ENCODE assay signal across 9 mouse cellular contexts in the genomic region with DNA sequence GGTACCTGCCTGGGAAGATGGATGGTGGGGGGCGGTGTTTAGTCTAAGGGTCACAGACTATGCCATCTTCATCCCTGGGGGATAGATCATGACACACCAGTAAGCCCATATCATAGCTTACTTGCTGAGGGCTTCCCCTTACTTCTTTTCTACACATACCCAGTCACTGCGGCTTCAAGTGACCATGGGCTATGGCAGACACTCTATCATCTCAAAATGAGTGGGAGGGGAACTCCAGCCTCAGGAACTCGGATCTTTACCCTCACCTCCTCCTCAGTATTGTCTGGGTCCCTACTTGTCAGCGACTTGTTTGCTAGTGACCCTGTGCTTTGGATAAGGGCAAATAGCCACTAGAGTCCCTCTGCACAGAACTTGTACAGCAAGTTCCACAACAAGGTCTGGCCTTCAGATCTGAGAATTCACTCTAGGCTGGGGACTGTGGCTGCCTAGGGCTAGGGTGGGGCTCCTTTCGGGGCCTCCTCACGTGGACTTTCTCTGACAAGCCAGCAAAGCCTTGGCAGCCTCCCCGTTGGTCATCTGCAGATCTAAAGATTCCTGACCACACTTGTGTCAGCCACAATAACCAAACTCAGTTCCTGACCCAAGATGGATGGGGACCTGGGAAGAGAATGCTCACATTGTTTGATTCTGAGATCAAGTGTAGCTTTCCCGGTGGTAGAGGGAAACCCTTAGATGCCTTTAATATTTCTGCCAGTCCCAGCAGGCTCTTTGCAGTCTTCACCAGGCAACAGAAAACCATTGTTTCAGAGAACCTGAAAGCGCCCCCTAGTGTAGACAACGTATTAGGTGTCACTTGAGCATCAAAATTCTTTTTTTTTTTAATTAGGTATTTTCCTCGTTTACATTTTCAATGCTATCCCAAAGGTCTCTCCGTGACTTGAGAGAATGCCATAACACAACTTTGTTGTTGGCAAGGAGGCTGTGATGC. TPM values are rescaled to one million over a fixed set of nuclear protein-coding genes. Genes with fewer than 3 reads are reported as not detected.
DNase-seq lines count a peak whose midpoint lies in the region; ATAC-seq lines count a peak whose summit lies in the region.
"Had no signal": no experiment of that assay in that cellular context is flagged by ENCODE, and none has a peak within 500 bp of the region (broad histone marks: within the 10 kb centered on the region; RNA-seq: fewer than 3 reads in every experiment).

No protein-coding gene starts in this region.

- H3K36me3 ChIP-seq in hindbrain, embryonic 10.5 days = no peaks in the 10 kb centered on the region
- H3K36me3 ChIP-seq in hindbrain, embryonic 13.5 days = no peaks in the 10 kb centered on the region
- H3K36me3 ChIP-seq: liver, embryonic 13.5 days had no signal

- H3K4me3 ChIP-seq in hindbrain, embryonic 10.5 days = no peak overlapping the region
- no peak overlapping the region for H3K4me3 ChIP-seq in hindbrain, embryonic 13.5 days
- H3K4me3 ChIP-seq: liver, embryonic 13.5 days had no signal

- no peak overlapping the region for H3K9ac ChIP-seq in hindbrain, embryonic 13.5 days
- H3K9ac ChIP-seq: liver, embryonic 13.5 days had no signal

- ATAC-seq in hindbrain, embryonic 13.5 days (ENCODE audit: low FRiP score) = no peak

- peak overlapping the region; percentile 62; the same call in 1 of the 2 replicates for H3K27ac ChIP-seq in hindbrain, embryonic 10.5 days
- no peak overlapping the region for H3K27ac ChIP-seq in hindbrain, embryonic 13.5 days
- H3K27ac ChIP-seq: liver, embryonic 13.5 days had no signal

- WGBS in hindbrain, embryonic 10.5 days = 56% methylated on average over 12 of the region's 12 CpGs
- WGBS in hindbrain, embryonic 13.5 days = 61% methylated on average over 12 of the region's 12 CpGs

- no peaks in the 10 kb centered on the region for H3K9me3 ChIP-seq in hindbrain, embryonic 10.5 days
- H3K9me3 ChIP-seq in hindbrain, embryonic 13.5 days = no peaks in the 10 kb centered on the region
- H3K9me3 ChIP-seq: liver, embryonic 13.5 days had no signal

- no peak for DNase-seq in hindbrain, embryonic 10.5 days (ENCODE audit: low spot score)
- DNase-seq in adipocyte (ENCODE audit: low spot score) = peak; percentile 38
- peak; percentile 18 for DNase-seq in kidney, adult 18-20 months
- DNase-seq in retina, embryonic 14.5 days (ENCODE audit: low spot score) = peak; percentile 63
- no peak for DNase-seq in heart, adult 8-10 months (ENCODE audit: low spot score)
- DNase-seq in neural tube, embryonic 10.5 days (ENCODE audit: extremely low spot score, low spot score) = no peak
- DNase-seq in gastrocnemius, postnatal 14 days = no peak
- DNase-seq: liver, embryonic 13.5 days had no signal

- intact Hi-C loops in gastrocnemius, postnatal 14 days (cut with DNase I; ENCODE audit: low total_unique reads) = no loop called here

- no peaks in the 10 kb centered on the region for H3K27me3 ChIP-seq in hindbrain, embryonic 10.5 days (ENCODE audit: insufficient read depth, poor library complexity, severe bottlenecking)
- no peaks in the 10 kb centered on the region for H3K27me3 ChIP-seq in hindbrain, embryonic 13.5 days

- H3K4me2 ChIP-seq in hindbrain, embryonic 13.5 days = no peak overlapping the region
- H3K4me2 ChIP-seq: liver, embryonic 13.5 days had no signal

- H3K4me1 ChIP-seq in hindbrain, embryonic 10.5 days (replicated peaks) = peaks cover 37% of the 10 kb centered on the region
- peaks cover 16% of the 10 kb centered on the region for H3K4me1 ChIP-seq in hindbrain, embryonic 13.5 days (replicated peaks)

RNA-seq across cellular contexts. Expression of a gene that starts 24.0 kb away (rescaled TPM):
- 0.65 and 0.92 TPM in 2 replicates for polyA plus RNA-seq in hindbrain, embryonic 10.5 days (2016; fragmentation: Nextera tagmentation; extraction: Ambion mirVana)
- polyA plus RNA-seq in hindbrain, embryonic 13.5 days (2015; fragmentation: Nextera tagmentation; extraction: Ambion mirVana) = 1.7 and 2.1 TPM in 2 replicates
- 1 to 10 TPM; 1.4 to 3.4 (median 2.6) TPM for total RNA-seq in heart, adult 8-10 months (2022)
- total RNA-seq in gastrocnemius, postnatal 14 days (2021) = 1 to 10 TPM; 2.6 to 4.3 TPM

Comparison
In these comparisons a context has a peak if more than half of its experiments do, and no peak if none do; other contexts are left out.
1. DNase-seq: peak in adipocyte (single experiment), kidney, adult 18-20 months (single experiment) and retina, embryonic 14.5 days (single experiment); none in hindbrain, embryonic 10.5 days (single experiment), heart, adult 8-10 months (single experiment), neural tube, embryonic 10.5 days (single experiment) and gastrocnemius, postnatal 14 days (single experiment).